Mouse (Mus musculus): ENCODE results near the gene Prn. TPM values are rescaled to one million over a fixed set of nuclear protein-coding genes. Genes with fewer than 3 reads are reported as not detected.

The Prn gene
- polyA plus RNA-seq, 2 experiments: not detected

DNA sequence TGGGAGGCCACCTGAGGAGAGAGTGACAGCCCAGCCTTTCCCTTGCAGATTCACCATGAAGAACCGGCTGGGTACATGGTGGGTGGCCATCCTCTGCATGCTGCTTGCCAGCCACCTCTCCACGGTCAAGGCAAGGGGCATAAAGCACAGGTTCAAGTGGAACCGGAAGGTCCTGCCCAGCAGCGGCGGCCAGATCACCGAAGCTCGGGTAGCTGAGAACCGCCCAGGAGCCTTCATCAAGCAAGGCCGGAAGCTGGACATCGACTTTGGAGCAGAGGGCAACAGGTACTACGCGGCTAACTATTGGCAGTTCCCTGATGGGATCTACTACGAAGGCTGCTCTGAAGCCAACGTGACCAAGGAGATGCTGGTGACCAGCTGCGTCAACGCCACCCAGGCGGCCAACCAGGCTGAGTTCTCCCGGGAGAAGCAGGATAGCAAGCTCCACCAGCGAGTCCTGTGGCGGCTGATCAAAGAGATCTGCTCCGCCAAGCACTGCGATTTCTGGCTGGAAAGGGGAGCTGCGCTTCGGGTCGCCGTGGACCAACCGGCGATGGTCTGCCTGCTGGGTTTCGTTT lies 43.3 kb downstream of the Prn start:
- Histone ChIP-seq H3K4me1 (ENCODE audit: control insufficient read depth, insufficient read depth, low read length) (peaks cover 3% of the 10 kb centered on the region; the same call in 1 of the 2 replicates), H3K9ac (ENCODE audit: low read depth, low read length, severe bottlenecking) (no peak overlapping the region), H3K4me2 (replicated peaks; ENCODE audit: low read depth, low read length, severe bottlenecking) (peak overlapping the region; percentile 29), H3K27me3 (ENCODE audit: control insufficient read depth, insufficient read depth, low read length) (peaks cover 18% of the 10 kb centered on the region; the same call in 1 of the 2 replicates), H3K27ac (replicated peaks; ENCODE audit: low read depth, low read length) (no peak overlapping the region), H3K36me3 (ENCODE audit: control insufficient read depth, insufficient read depth, low read length) (no peaks in the 10 kb centered on the region), H3K4me3 (replicated peaks; ENCODE audit: low read length) (peak overlapping the region; percentile 9), H3K9me3 (ENCODE audit: control insufficient read depth, low read length) (no peaks in the 10 kb centered on the region)
- ATAC-seq (ENCODE audit: low FRiP score, low read depth) (no peak), DNase-seq (ENCODE audit: low spot score) (no peak)
- 15% methylated on average over 29 of the region's 29 CpGs for WGBS
- no peak for TF ChIP-seq POLR2A (IDR thresholded peaks at IDR 0.05; ENCODE audit: borderline replicate concordance, extremely low read depth, insufficient read depth, insufficient read length)

DNA sequence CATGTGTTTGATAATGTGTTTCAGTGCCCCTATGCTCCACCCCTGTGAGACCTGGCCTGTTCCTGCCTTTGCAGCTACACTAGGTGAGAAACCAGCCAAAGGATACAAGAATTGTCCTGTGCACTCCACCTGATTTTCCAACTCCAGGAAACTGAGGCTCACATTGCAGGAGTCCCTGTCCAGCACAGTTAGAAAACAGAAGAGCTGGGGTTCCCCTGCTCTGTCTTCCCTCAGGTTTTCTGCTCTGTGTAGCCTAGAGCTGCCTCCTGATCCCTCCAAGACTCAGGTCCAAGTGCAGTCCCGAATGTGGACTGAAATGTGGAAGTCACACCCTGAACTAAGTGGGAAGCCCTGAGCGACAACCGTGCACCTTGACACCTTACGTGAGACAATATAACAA lies 44.0 kb downstream of the Prn start:
- no peak overlapping the region for H3K4me2 ChIP-seq (replicated peaks; ENCODE audit: low read depth, low read length, severe bottlenecking)
- peaks cover 3% of the 10 kb centered on the region; the same call in 1 of the 2 replicates for H3K4me1 ChIP-seq (ENCODE audit: control insufficient read depth, insufficient read depth, low read length)
- 88% methylated on average over 4 of the region's 4 CpGs for WGBS
- no peak overlapping the region for H3K27ac ChIP-seq (replicated peaks; ENCODE audit: low read depth, low read length)
- peaks cover 18% of the 10 kb centered on the region; the same call in 1 of the 2 replicates for H3K27me3 ChIP-seq (ENCODE audit: control insufficient read depth, insufficient read depth, low read length)
- no peak overlapping the region for H3K9ac ChIP-seq (ENCODE audit: low read depth, low read length, severe bottlenecking)
- no peak for TF ChIP-seq POLR2A (IDR thresholded peaks at IDR 0.05; ENCODE audit: borderline replicate concordance, extremely low read depth, insufficient read depth, insufficient read length)
- peak overlapping the region; percentile 9; the same call in 1 of the 2 replicates for H3K4me3 ChIP-seq (replicated peaks; ENCODE audit: low read length)
- H3K9me3 ChIP-seq (ENCODE audit: control insufficient read depth, low read length): no peaks in the 10 kb centered on the region
- ATAC-seq (ENCODE audit: low FRiP score, low read depth): no peak
- no peak for DNase-seq (ENCODE audit: low spot score)
- H3K36me3 ChIP-seq (ENCODE audit: control insufficient read depth, insufficient read depth, low read length): no peaks in the 10 kb centered on the region

GRCm38 (mm10) chr2:131954835-131955234 lies 45.1 kb downstream of the Prn start:
- DNase-seq (ENCODE audit: low spot score) (no peak), ATAC-seq (ENCODE audit: low FRiP score, low read depth) (no peak)
- no peak for TF ChIP-seq POLR2A (IDR thresholded peaks at IDR 0.05; ENCODE audit: borderline replicate concordance, extremely low read depth, insufficient read depth, insufficient read length)
- no peak overlapping the region for H3K27ac ChIP-seq (replicated peaks; ENCODE audit: low read depth, low read length)
- H3K4me3 ChIP-seq (replicated peaks; ENCODE audit: low read length): peak overlapping the region; percentile 24
- H3K9ac ChIP-seq (ENCODE audit: low read depth, low read length, severe bottlenecking): no peak overlapping the region
- no peaks in the 10 kb centered on the region for H3K9me3 ChIP-seq (ENCODE audit: control insufficient read depth, low read length)
- 58% methylated on average over 9 of the region's 9 CpGs for WGBS
- H3K36me3 ChIP-seq (ENCODE audit: control insufficient read depth, insufficient read depth, low read length): no peaks in the 10 kb centered on the region
- H3K4me2 ChIP-seq (replicated peaks; ENCODE audit: low read depth, low read length, severe bottlenecking): peak overlapping the region; percentile 51
- peaks cover 18% of the 10 kb centered on the region; the same call in 1 of the 2 replicates for H3K27me3 ChIP-seq (ENCODE audit: control insufficient read depth, insufficient read depth, low read length)
- peaks cover 3% of the 10 kb centered on the region; the same call in 1 of the 2 replicates for H3K4me1 ChIP-seq (ENCODE audit: control insufficient read depth, insufficient read depth, low read length)

DNA sequence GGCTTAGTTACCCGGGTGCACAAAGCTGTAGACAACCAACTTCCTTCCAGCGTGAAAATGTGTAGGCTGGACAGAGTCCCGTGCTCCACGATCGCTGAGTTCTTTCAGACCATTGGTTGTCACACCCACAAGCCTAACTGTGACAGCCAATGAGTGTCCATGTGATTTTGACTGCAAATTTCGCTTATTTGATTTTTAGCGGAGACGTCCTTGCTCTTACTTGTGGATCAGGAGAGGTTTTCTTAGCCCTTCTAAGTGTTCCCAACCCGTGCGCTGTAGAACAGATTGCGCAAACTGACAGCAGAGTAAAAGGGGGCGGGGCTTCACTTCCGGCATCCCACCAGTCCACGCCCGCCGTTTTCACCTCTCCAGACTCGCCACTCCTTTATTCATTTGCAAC lies 45.5 kb downstream of the Prn start:
- DNase-seq (ENCODE audit: low spot score) (peak; percentile 25), ATAC-seq (ENCODE audit: low FRiP score, low read depth) (peak; percentile 66; the same call in 1 of the 2 replicates)
- Histone ChIP-seq H3K4me3 (replicated peaks; ENCODE audit: low read length) (peak overlapping the region; percentile 24), H3K36me3 (ENCODE audit: control insufficient read depth, insufficient read depth, low read length) (no peaks in the 10 kb centered on the region), H3K27me3 (ENCODE audit: control insufficient read depth, insufficient read depth, low read length) (peaks cover 18% of the 10 kb centered on the region; the same call in 1 of the 2 replicates), H3K4me1 (ENCODE audit: control insufficient read depth, insufficient read depth, low read length) (peaks cover 3% of the 10 kb centered on the region; the same call in 1 of the 2 replicates), H3K27ac (replicated peaks; ENCODE audit: low read depth, low read length) (no peak overlapping the region), H3K4me2 (replicated peaks; ENCODE audit: low read depth, low read length, severe bottlenecking) (peak overlapping the region; percentile 51), H3K9me3 (ENCODE audit: control insufficient read depth, low read length) (no peaks in the 10 kb centered on the region), H3K9ac (ENCODE audit: low read depth, low read length, severe bottlenecking) (no peak overlapping the region)
- TF ChIP-seq POLR2A (IDR thresholded peaks at IDR 0.05; ENCODE audit: borderline replicate concordance, extremely low read depth, insufficient read depth, insufficient read length): no peak
- 6% methylated on average over 17 of the region's 17 CpGs for WGBS

GRCm38 (mm10) chr2:131956336-131957256 lies 46.8 kb downstream of the Prn start:
- Histone ChIP-seq H3K27ac (replicated peaks; ENCODE audit: low read depth, low read length) (no peak overlapping the region), H3K9me3 (ENCODE audit: control insufficient read depth, low read length) (no peaks in the 10 kb centered on the region), H3K4me3 (replicated peaks; ENCODE audit: low read length) (no peak overlapping the region), H3K9ac (ENCODE audit: low read depth, low read length, severe bottlenecking) (no peak overlapping the region), H3K27me3 (ENCODE audit: control insufficient read depth, insufficient read depth, low read length) (peaks cover 18% of the 10 kb centered on the region; the same call in 1 of the 2 replicates), H3K36me3 (ENCODE audit: control insufficient read depth, insufficient read depth, low read length) (no peaks in the 10 kb centered on the region), H3K4me2 (replicated peaks; ENCODE audit: low read depth, low read length, severe bottlenecking) (no peak overlapping the region), H3K4me1 (ENCODE audit: control insufficient read depth, insufficient read depth, low read length) (no peaks in the 10 kb centered on the region; the same call in 1 of the 2 replicates)
- ATAC-seq (ENCODE audit: low FRiP score, low read depth) (no peak), DNase-seq (ENCODE audit: low spot score) (no peak)
- no peak for TF ChIP-seq POLR2A (IDR thresholded peaks at IDR 0.05; ENCODE audit: borderline replicate concordance, extremely low read depth, insufficient read depth, insufficient read length)
- WGBS: 78% methylated on average over 7 of the region's 7 CpGs
